Mouse (Mus musculus) gastrocnemius, adult 18-20 months (tissue): Measurements from ENCODE around the gene Rbck1. TPM values are rescaled to one million over a fixed set of nuclear protein-coding genes. Genes with fewer than 3 reads are reported as not detected.
A peak's percentile ranks its signal among the peaks of the same experiment; 100 is the strongest.
"Not testable (repeated sequence)": the region's sequence is repeated elsewhere in the genome, so short reads cannot be mapped to it uniquely, and the experiment has no call there.

ENCODE experiments used
- DNase-seq: peaks from one replicate; pipeline ENCODE4 v3.0.0; 2021; ENCODE audit warnings: low spot score
- long read RNA-seq, 2 experiments: library from polyadenylated mRNA; stranded (forward); transcript quantifications; one replicate each; pipeline ENCODE4 v2.0.0; 2021
- total RNA-seq, 2 experiments: library from RNA; stranded (reverse); gene quantifications; 2 replicates each; pipeline ENCODE4 v1.2.3; 2021

Gene Rbck1
- total RNA-seq = 10 to 100 TPM; 24.6 to 26.6 TPM
- long read RNA-seq, experiment 1, transcript Rbck1-202 (12 exons, 2,384 nt) = major isoform, 61 of 77 reads
- long read RNA-seq, experiment 1, partial matches to known transcripts = 2 of 77 reads
- long read RNA-seq, experiment 1, other reads (novel, unspliced or antisense) = 13 of 77 reads
- long read RNA-seq, experiment 2, transcript Rbck1-202 (12 exons, 2,384 nt) = major isoform, 46 of 60 reads
- long read RNA-seq, experiment 2, partial matches to known transcripts = 4 of 60 reads
- long read RNA-seq, experiment 2, other reads (novel, unspliced or antisense) = 9 of 60 reads

DNA sequence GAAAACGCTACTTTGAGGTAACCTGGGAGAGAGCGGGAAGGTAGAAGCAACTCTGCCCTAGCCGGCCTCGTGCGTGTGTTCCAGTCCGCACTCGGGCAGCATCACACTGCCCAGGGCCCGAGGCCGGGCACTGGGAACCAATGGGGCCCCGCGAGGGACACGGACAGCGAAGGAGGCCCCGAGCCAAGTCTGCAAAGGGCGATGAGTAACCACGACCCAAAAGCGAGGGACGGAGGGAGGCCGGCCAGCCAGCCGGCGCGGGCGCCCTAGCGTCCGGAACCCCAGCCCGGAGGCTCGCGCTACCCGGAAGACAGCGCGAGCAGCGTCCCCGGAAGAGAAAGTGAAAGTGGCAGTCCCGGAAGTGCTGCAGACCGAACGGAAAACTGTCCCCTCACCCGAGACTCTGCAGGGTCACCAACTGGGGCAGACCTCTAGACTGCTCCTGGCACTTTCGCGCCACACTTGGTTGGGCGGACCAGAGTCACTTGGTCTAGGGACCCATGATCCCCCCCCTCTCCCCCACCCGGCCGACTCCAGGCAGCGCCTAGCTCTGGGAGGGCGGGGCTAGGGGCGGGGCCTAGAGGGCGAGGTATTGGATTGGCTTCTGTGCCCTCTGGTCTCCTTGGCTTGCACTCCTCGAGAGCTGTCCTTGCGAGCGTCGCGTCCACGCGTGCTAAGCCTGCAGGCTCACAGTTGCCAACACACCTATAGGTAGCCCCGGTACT is at the start of gene Rbck1:
Gene Rbck1 (minus strand): TSS at position 553 of the 725 bp plus-strand sequence.
- DNase-seq = peak; percentile 91

DNA sequence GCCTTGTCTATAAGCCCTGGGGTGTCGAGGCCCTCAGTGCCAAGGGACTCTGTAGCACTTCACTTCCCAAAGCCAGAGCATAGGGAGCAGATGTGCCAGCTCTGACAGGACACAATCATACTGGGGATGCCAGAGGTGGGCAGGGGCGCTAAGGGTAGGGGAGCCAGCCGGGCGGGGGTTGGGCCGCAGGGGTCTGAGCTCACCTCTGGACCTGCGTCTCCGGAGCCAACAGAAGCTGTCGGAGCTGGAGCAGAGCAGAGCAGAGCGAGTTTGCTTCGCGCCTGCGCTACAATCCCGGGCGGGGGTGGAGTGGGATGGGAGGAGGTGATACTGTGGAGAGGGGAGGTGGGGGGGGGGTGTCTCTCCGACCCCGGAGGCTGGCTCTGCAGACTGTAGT is 43.9 kb upstream of the Rbck1 start, which contains the start of gene Nrsn2:
Gene Nrsn2 (minus strand): TSS at position 294 of the 397 bp plus-strand sequence.
- no peak for DNase-seq

DNA sequence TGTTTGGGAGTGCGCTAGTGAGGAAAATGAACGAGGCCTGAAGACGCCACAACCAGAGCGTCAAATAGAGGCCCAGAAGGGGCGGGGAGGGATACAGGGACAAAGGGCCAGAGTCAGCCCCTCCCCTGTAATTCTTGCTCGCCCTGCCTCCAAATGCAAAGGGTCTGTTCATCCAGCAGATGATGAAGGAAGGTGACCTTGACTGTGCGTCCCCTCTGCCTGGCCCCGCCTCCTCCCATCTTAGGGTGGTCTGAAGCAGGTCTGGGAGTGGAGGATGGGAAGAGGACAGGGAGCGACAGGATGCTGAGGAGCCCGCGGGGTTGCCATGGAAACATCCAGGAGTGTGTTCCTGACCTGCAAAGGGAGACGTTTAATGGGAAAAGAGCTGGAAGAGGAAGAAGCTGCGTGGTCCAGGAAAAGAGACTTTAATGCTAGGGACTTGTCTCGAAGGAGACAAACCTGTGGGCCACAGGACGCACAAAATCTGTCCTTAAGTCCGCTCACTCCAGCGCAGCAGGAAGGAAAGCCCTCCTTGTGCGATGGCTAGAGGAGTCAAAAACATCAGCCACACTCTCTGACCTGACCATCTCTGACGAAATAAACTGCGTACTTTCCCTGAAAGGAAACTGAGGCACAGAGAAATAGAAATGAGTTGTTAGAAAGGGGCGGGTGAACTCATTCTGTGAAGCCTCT is 43.3 kb upstream of the Rbck1 start:
- DNase-seq = no peak

DNA sequence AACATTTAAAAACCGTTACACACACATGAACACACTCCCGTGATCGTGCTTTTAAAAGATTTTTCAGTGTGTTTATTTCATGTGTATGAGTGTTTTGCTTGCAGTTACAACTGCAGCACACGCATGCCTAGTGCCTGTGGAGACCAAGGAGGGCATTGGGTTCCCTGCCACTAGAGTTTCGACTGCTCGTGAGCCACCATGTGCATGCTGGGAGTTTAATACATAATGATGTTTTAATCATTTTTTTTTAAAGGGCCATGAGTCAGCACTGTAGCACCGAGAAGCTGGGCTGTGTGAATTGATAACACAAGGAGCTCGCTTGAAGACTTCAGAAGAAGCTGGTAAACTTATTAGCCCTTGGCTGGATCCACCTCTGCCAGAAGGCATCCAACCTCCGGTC is 41.1 kb upstream of the Rbck1 start:
- no peak for DNase-seq

DNA sequence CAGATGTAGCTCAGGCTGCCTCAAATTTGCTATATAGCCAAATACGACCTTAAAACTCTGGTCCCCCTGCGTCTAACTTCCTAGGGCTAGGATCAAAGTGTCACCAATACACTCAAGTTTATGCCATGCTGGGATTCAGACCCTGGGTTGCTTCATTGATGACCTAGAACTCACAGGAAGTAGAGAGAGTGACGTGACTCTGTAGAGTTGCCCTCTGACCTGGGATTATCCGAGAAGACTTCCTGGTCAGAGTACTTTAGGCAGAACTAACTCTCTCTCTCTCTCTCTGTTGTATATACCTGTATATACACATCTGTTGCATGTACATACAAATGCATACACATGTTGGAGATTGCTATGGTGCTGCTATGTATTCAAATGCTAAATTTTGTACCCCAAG is 40.2 kb upstream of the Rbck1 start:
- DNase-seq = no peak

DNA sequence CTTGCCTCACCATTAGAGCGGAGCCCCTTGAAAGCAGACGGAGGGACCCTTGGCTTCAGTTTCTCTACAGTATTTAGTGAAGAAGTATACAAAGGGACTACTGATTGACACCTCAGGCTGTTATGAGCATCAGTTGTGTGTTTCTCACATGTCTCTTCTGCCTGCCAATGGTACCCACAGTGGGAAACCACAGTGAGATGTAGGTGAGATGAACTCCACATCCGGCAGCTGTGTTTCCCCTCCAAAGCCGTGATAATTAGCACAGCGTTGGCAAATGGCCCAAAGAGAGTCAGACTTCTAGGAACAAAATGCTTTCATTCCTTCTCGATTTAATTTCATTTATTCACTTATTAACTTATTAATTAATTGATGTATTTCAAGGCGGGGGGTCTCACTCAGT is 39.7 kb upstream of the Rbck1 start:
- DNase-seq = no peak

DNA sequence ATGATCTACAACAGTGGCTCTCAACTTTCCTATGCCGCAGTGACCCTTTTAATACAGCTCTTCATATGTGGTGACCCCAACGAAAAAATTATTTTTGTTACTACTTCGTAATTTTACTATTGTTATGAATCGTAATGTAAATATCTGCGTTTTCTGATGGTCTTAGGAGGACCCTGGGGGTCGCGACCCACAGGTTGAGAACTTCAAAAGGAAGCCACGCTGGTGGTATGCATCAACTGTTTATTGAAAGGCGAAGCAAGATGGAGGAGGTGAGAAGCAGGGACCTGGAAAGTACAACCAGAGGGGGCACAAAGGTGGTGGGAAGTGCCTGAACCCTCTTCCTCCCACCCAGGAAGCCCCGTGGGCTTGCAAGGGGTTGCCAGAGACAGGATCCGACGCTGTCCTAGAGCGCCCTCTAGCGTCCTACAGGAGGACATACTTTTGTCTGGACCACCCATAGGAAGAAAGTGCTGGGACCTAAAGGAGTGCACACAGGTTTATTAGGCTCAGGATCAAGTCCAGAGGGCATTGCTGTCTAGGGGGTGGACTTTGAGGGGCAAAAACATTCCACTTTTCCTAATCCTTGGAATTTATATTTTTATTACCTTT is 36.2 kb upstream of the Rbck1 start:
- peak; percentile 38 for DNase-seq

DNA sequence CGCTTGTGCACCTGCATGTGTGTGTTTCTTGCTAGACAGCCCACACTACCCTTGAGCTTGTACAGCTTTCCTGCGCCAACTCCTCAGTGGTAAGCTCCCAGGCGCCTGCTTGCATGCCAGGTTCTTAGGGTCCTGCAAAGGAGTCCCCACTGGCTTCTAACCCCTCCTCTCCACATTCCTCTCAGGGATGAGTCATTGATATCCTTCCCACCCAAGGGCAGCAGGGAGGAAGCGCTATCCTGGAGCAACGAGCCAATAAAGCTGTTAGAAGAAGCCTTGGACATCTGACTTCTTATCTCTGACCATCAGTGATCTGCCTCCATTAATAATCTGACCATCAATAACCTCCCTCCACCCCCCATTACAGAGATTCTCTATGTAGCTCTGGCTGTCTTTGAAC is 35.5 kb upstream of the Rbck1 start:
- no peak for DNase-seq

DNA sequence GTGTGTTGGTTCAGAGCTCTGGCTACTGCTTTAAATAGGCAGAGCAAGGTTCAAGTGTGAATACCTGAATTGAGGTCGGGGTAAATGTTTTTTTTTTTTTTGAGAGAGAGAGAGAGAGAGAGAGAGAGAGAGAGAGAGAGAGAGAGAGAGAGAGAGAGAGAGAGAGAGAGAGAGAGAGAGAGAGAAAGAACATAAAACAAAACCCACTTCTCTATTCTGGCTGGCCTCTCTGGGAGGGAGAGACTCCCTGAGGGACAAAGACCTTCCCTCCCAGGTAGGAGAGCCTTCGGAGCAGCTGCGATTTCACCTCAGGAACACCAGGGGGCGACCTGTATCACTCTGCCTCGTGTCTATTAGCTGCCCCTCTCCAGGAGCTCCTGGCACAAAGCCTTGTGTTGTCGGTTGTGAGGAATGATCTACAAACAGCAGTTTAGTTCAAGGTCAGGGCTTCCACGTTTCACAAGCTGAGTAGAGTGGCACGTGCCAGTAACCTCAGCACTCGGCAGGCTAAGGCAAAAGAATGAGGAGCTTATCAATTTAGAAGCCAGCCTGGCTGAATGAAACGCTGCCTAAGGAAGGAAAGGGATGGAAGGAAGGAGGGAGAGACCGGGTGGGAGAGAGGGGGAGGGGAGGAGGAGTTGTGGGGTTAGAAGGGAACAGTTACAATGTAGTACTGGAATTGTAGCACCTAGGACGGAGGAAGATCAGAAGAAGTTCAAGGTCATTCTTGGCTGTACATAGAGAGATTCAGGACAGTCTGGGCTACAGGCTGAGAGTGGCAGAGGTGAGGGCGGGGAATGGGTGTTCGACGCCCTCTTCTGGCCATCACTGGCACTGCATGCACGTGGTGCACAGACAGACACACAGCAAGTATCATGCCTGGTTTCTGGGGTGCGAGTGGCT is 31.0 kb upstream of the Rbck1 start:
- peak; percentile 66 for DNase-seq

DNA sequence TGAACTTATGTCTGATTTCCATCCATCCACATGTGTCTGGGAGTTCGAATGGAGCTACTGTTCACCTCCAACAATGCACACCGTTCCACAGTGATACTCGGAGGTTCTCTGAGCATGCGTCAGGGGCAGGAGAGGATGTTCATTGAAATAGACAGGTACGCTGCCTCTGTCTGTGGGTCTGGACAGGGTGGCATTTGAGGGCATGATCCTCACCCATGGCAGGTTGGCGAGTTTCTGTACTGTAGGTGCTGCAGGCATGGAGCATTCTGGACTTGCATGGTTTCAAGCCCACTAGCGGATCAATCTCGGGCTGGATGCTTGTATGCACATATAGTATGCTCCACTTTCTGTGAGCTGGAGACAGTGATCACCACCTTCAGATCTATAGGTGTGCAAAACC is 28.7 kb upstream of the Rbck1 start:
- no peak for DNase-seq

DNA sequence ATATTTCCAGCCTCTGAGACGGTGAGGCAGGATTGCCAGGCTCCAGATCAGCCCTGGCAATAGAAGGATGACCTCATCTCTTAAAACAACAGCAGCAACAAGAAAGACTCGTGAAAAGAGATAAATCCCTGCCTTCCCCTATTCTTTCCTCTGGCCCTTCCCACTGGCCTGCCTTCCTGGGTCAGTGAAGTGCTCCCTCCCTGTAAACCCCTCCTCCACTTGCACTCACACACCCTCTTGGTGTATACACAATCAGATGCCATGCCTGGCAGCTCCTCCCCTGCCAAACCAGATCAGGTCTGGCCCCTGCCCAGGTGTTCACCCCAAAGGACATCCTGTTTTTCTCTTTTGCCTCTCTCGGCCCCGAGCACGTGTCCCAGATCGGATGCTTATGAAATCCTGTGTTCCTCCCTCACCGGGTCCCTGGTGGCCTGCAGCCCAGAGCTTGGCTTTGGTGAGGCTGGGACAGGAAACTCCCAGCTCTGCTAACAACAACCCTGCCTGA is 27.9 kb upstream of the Rbck1 start:
- peak; percentile 57 for DNase-seq

DNA sequence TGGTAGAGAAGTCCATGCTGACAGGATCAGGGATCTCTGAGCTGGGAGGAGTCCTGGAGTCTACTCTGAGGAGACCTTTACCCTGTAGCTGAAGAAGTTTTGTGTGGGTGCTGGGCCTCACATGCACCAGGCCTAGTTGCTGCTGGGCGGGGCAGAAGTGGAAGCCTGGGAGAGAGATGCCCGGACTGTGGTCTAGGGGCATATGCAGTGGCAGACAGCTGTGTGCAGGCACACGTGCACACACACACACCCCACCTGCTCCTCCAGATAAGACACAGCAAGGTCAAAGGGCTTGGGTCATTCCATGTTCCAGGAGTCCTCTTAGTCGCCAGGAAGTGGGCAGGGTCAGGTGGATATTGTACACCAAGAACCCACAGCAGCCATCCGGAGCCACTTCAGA is 27.2 kb upstream of the Rbck1 start:
- DNase-seq = no peak

DNA sequence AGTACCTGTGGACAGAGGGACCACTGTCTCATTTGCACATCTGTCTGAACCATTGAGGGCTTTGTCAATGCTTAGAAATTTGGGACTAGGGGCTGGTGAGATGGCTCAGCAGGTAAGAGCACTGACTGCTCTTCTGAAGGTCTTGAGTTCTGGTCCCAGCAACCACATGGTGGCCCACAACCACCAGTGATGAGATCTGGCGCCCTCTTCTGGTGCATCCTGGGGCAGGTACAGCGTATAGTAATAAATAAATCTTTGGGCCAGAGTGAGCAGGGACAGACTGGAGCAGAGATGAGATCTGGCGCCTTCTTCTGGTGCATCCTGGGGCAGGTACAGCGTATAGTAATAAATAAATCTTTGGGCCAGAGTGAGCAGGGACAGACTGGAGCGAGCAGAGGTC is 26.5 kb upstream of the Rbck1 start:
- DNase-seq = not testable (repeated sequence)

DNA sequence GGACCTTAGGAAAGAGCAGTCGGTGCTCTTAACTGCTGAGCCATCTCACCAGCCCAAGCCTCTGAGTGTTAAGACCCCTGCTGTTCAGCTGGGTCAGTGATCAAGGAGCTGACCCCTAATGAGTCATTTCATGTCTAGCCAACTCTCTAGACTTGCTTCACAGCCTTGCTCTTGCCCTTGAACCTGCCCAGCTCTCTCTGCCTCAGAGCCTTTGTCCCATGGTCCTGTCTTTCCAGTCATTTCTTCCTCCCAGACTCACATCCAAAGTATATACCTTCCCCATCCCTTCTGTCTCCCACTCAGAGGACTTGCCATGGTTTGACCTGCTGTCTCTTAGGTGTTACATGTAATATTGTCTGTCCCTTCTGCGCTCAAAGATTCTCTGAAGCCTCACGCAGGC is 24.8 kb upstream of the Rbck1 start:
- DNase-seq = no peak

DNA sequence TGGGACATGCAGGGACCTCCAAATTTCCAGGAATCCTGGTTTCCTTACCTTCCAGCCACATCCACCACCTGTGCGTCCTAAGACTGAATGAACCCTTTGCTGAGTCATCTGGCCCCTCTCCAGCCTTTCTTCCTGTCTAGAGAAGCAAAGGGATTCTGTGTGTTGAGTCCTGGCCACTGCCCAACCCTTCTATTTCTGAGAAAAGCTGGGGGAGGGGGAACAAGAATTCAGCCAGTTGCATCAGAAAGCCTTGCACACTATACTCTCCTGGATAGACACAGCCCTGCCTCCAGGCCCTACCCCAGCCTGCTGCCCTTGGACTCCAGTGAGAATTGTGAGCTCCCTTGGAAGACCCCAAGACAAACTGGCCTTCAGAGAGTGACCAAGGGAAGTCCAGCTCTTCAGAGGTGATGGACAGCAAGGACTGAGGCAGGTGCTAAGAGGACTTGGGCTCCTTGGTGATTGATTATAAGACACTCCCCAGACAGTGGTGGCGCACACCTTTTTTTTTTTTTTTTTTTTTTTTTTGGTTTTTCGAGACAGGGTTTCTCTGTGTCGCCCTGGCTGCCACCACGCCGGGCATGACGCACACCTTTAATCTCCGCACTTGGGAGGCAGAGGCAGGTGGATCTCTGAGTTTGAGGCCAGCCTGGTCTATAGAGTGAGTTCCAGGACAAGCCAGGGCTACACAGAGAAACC is 17.5 kb upstream of the Rbck1 start:
- DNase-seq = no peak

DNA sequence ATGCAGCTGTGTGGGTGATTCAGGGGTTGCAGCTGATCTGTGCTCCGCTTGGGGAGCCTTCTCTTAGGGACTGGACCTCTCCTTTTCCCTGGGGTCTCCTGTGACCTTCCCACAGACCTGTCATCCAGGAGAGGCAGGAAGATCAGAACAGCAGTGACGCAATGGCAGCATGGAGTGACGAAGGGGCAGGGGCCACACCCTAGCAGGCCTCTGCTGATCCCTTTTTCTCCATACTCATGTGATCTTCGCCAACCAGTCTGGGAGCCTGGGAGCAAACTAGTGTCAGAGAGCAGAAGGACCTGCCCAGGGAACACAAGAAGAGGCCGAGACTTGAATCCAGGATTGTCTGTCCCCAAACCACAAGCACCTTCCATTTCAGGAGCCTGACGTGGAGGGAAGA is 16.8 kb upstream of the Rbck1 start:
- no peak for DNase-seq

DNA sequence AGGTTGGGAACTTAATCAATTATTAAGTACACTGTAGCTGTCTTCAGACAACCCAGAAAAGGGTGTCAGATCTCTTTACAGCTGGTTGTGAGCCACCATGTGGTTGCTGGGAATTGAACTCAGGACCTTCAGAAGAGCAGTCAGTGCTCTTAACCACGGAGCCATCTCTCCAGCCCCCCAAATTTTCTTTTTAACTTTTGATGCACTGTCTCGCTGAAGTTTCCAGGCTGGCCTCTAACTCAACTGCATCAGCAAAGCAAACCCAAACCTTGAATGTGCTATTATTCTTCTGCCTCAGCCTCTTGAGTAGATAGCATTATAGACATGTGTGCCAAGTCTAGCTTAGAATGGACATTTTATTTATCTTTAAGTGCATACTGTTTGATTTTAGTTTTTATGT is 15.3 kb upstream of the Rbck1 start:
- no peak for DNase-seq

DNA sequence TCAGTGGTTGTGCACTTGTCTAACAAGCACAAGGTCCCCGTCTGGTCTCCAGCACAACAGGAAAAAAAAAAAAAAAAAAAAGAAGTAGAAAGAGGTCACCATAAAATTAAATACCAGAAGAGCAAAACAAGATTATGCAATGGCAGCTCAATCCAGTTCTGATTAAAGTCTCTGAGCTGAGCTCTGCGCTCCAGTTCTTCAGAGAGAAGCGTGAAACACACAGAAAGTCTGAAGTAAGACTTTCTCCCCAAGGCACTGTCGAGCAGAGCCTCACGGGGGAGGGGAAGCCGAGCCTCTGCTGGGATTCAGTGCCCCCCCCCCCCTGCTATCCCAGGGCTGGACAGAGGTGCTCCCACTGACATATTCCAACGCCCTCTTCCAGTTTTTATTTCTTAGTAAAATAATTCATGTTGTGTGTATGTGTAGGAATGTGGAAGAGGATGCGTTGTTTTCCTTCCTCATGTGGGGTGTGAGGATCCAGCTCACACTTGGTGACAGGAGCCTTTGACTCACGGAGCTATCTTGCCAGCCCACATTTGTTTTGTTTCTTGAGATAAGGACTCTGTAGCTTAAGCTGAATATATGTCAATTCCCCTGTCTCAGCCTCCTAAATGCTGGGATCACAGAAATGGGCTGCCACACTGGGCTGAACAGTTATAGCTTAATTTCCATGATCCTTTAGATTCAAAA is 14.5 kb upstream of the Rbck1 start:
- DNase-seq = no peak

DNA sequence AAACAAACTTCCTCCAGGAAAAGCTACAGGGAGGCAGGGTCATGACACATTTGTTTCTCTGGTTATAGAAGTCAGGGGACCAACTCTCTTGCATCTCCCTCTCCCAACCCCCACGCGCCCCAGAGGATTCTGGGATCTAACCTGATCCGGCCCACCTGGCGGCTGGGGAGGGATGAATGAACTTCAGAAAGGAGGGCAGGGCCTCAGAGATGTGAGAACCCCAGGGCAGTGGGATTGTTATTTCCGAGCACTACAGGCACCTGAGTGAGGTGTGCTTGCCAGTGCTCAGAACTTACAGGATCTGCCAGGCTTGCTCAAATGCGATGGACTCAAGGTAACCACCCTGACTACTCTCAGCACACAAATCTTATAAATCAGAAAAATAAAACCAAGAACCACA is 12.9 kb upstream of the Rbck1 start:
- no peak for DNase-seq

DNA sequence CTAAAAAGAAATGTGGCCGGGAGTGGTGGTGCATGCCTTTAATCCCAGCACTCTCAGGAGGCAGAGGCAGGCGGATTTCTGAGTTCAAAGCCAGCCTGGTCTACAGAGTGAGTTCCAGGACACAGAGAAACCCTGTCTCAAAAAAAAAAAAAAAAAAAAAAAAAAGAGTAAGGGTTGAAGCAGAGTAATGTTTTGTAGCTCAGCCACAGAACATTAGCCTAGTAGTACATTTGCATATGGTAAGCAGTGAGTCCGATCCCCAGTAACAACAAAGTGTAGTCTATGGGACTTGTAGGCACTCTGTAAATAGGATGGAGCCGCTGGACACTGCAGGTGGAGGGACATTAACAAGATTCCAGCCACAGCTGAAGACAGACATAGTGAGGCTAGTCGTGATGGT is 12.5 kb upstream of the Rbck1 start:
- DNase-seq = no peak
